Mouse (Mus musculus) heart, postnatal 0 days (tissue): ENCODE measurements around the gene Syne2. TPM values are rescaled to one million over a fixed set of nuclear protein-coding genes. Genes with fewer than 3 reads are reported as not detected.

Experiments
- ATAC-seq: fragments of 200-750 bp; cut with Nextera tagmentation; 2 replicates; pipeline ENCODE4 v1.8.0; 2017; ENCODE audit warnings: low read depth, moderate number of reproducible peaks, moderate library complexity; ENCODE audit not compliant: insufficient read depth
- DNase-seq: peaks from one replicate; pipeline ENCODE4 v3.0.0-alpha.2; 2016; ENCODE audit warnings: low spot score
- H3K27ac ChIP-seq: fragments of 300-500 bp; sonication (generic); 2 replicates; pipeline ENCODE4 v1.5.1; 2014; ENCODE audit warnings: low read depth, mild to moderate bottlenecking
- H3K27me3 ChIP-seq: fragments of 300-500 bp; sonication (generic); 2 replicates; pipeline ENCODE4 v1.6.1; 2014; ENCODE audit warnings: low read length, mixed read lengths; ENCODE audit not compliant: control insufficient read depth, insufficient read depth
- H3K36me3 ChIP-seq: fragments of 300-500 bp; sonication (generic); replicated peaks from 2 replicates; pipeline ENCODE4 v1.6.1; 2014; ENCODE audit warnings: low read length, mixed read lengths; ENCODE audit not compliant: control insufficient read depth, insufficient read depth
- H3K4me1 ChIP-seq: fragments of 300-500 bp; sonication (generic); 2 replicates; pipeline ENCODE4 v1.6.1; 2014; ENCODE audit warnings: antibody characterized with exemption; ENCODE audit not compliant: control insufficient read depth, insufficient read depth
- H3K4me2 ChIP-seq: fragments of 300-500 bp; sonication (generic); 2 replicates; pipeline ENCODE4 v1.6.1; 2014; ENCODE audit warnings: low read depth, mild to moderate bottlenecking, low read length, moderate library complexity
- H3K4me3 ChIP-seq: fragments of 300-500 bp; sonication (generic); 2 replicates; pipeline ENCODE4 v1.5.1; 2014; ENCODE audit warnings: low read depth, low read length
- H3K9ac ChIP-seq: fragments of 300-500 bp; sonication (generic); replicated peaks from 2 replicates; pipeline ENCODE4 v1.6.1; 2014; ENCODE audit warnings: low read depth, low read length, mixed read lengths
- H3K9me3 ChIP-seq: fragments of 300-500 bp; sonication (generic); replicated peaks from 2 replicates; pipeline ENCODE4 v1.6.1; 2016; ENCODE audit warnings: low read length; ENCODE audit not compliant: control insufficient read depth
- CTCF ChIP-seq: IDR thresholded peaks from 2 replicates; pipeline ENCODE4 v1.5.1; 2016; ENCODE audit warnings: antibody characterized with exemption, control low read depth, low read depth
- EP300 ChIP-seq: IDR thresholded peaks from 2 replicates; pipeline ENCODE4 v1.6.1; 2016; ENCODE audit warnings: antibody characterized with exemption, low read depth
- WGBS: fragments of 180-500 bp; shearing (Covaris S2); extraction: QIAGEN DNeasy Blood & Tissue Kit; methylation state at CpG from one replicate; pipeline ENCODE4 v1.1.7; 2014; 5-methylcytosine and 5-hydroxymethylcytosine counted together
- polyA plus RNA-seq: library from polyadenylated mRNA; unstranded; fragments of >200 nt; fragmentation: Nextera tagmentation; extraction: Ambion mirVana; gene quantifications from 2 replicates; pipeline ENCODE4 v1.2.1, GENCODE M21; 2015
- total RNA-seq: library from RNA; depleted of rRNA; stranded (reverse); fragments of >200 nt; gene quantifications from 2 replicates; pipeline ENCODE4 v1.2.3, GENCODE M21; 2014; ENCODE audit warnings: low replicate concordance; rRNA removed

The Syne2 gene
- total RNA-seq = 34.7 and 58.7 TPM in 2 replicates
- polyA plus RNA-seq = 22.7 and 22.9 TPM in 2 replicates

GRCm38 (mm10) chr12:75817959-75818452 lies at the start of gene Syne2:
Gene Syne2, plus strand, starts transcription at chr12:75818134.
- Histone ChIP-seq H3K4me3 (peak within 1 kb of the TSS; percentile 90), H3K4me1 (peaks cover 19% of the 10 kb centered on the region; the same call in 1 of the 2 replicates), H3K9me3 (no peaks in the 10 kb centered on the region), H3K4me2 (peak within 1 kb of the TSS; percentile 67), H3K27me3 (no peaks in the 10 kb centered on the region), H3K36me3 (no peaks in the 10 kb centered on the region), H3K9ac (peak within 1 kb of the TSS; percentile 89), H3K27ac (peak within 1 kb of the TSS; percentile 83)
- TF ChIP-seq CTCF (no peak), EP300 (no peak)
- under 1% methylated on average over 54 of the region's 54 CpGs for WGBS
- ATAC-seq (peak; percentile 95), DNase-seq (peak; percentile 87)

- Histone ChIP-seq H3K36me3 (no peaks in the 10 kb centered on the region), H3K27me3 (no peaks in the 10 kb centered on the region), H3K9me3 (0 out of 2 replicates have a peak, but pooled peaks cover 3% of the 10 kb centered on the region), H3K4me2 (no peak overlapping the region), H3K4me3 (no peak overlapping the region), H3K9ac (no peak overlapping the region), H3K4me1 (peaks cover 5% of the 10 kb centered on the region; the same call in 1 of the 2 replicates), H3K27ac (no peak overlapping the region)
- DNase-seq (no peak), ATAC-seq (no peak)
- 22% methylated on average over 3 of the region's 3 CpGs for WGBS
- TF ChIP-seq CTCF (no peak), EP300 (no peak)
These were observed 46.5 kb upstream of the Syne2 start for GRCm38 (mm10) chr12:75771410-75771809.

GRCm38 (mm10) chr12:75772424-75773034 lies 45.4 kb upstream of the Syne2 start:
- DNase-seq = peak; percentile 28
- no peaks in the 10 kb centered on the region for H3K27me3 ChIP-seq
- H3K4me3 ChIP-seq = no peak overlapping the region
- H3K4me1 ChIP-seq = no peaks in the 10 kb centered on the region
- no peaks in the 10 kb centered on the region for H3K36me3 ChIP-seq
- H3K9me3 ChIP-seq = 0 out of 2 replicates have a peak, but pooled peaks cover 3% of the 10 kb centered on the region
- no peak overlapping the region for H3K27ac ChIP-seq
- no peak for ATAC-seq
- TF ChIP-seq CTCF (peak; percentile 76), EP300 (no peak)
- H3K9ac ChIP-seq = no peak overlapping the region
- 24% methylated on average over 3 of the region's 3 CpGs for WGBS
- H3K4me2 ChIP-seq = no peak overlapping the region

- Histone ChIP-seq H3K36me3 (no peaks in the 10 kb centered on the region), H3K4me2 (no peak overlapping the region), H3K4me1 (no peaks in the 10 kb centered on the region), H3K9me3 (0 out of 2 replicates have a peak, but pooled peaks cover 3% of the 10 kb centered on the region), H3K4me3 (no peak overlapping the region), H3K9ac (no peak overlapping the region), H3K27me3 (no peaks in the 10 kb centered on the region), H3K27ac (no peak overlapping the region)
- DNase-seq (no peak), ATAC-seq (no peak)
- no peak for TF ChIP-seq CTCF
- no peak for TF ChIP-seq EP300
These were observed 36.5 kb upstream of the Syne2 start for GRCm38 (mm10) chr12:75781445-75781844.

GRCm38 (mm10) chr12:75781995-75782394 lies 35.9 kb upstream of the Syne2 start:
- ATAC-seq (no peak), DNase-seq (no peak)
- Histone ChIP-seq H3K4me2 (no peak overlapping the region), H3K4me1 (no peaks in the 10 kb centered on the region), H3K9me3 (0 out of 2 replicates have a peak, but pooled peaks cover 3% of the 10 kb centered on the region), H3K36me3 (no peaks in the 10 kb centered on the region), H3K4me3 (no peak overlapping the region), H3K27me3 (no peaks in the 10 kb centered on the region), H3K9ac (no peak overlapping the region), H3K27ac (no peak overlapping the region)
- WGBS = 56% methylated on average over 7 of the region's 7 CpGs
- no peak for TF ChIP-seq EP300
- no peak for TF ChIP-seq CTCF
